Mouse (Mus musculus) E14TG2a.4 (cell line): ENCODE measurements around the gene Chtf18.

Experiments used
- CTCF ChIP-seq: conservative IDR thresholded peaks from 2 replicates; pipeline ENCODE4 v1.5.1; 2014; ENCODE audit warnings: low read length
- NANOG ChIP-seq: IDR thresholded peaks from 2 replicates; pipeline ENCODE4 v1.6.1; 2014; ENCODE audit warnings: borderline replicate concordance, low read length, mixed read lengths
- POU5F1 ChIP-seq: IDR thresholded peaks from 2 replicates; pipeline ENCODE4 v1.6.1; 2014; ENCODE audit warnings: low read length, borderline replicate concordance

DNA sequence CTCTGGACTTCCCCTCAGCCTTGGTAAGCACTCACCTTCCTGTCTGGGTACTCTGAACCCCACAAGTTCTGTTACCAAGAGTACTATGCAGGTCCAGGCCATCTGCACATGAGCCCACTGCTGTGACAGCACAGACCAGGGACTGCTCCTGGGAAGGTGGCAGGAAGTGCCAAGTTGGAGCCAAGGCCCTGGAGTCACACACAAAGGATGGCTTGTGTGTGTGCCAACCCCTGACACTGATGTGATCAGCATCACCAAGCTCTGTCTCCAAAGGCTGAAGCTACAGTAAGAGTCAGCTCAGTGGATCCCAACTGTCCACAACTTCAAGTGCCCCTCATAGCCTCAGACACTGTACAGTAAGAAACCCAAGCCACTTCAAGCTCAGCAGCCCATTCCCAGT is 54.2 kb downstream of the Chtf18 start:
- TF ChIP-seq CTCF, result no peak
- no peak for TF ChIP-seq NANOG
- no peak for TF ChIP-seq POU5F1
